Mouse (Mus musculus) limb, embryonic 11.5 days (tissue): Measurements from ENCODE around the gene Cd47. TPM values are rescaled to one million over a fixed set of nuclear protein-coding genes. Genes with fewer than 3 reads are reported as not detected.

Experiments used
- ATAC-seq: fragments of 200-750 bp; cut with Nextera tagmentation; 2 replicates; pipeline ENCODE4 v1.8.0; 2017; ENCODE audit warnings: low read depth; ENCODE audit not compliant: insufficient number of reproducible peaks, low FRiP score, low TSS enrichment
- DNase-seq: peaks from one replicate; pipeline ENCODE4 v3.0.0-alpha.2; 2015; ENCODE audit warnings: low spot score
- H3K27ac ChIP-seq: fragments of 300-500 bp; sonication (generic); replicated peaks from 2 replicates; pipeline ENCODE4 v1.5.1; 2014; ENCODE audit warnings: low read depth, mild to moderate bottlenecking, low read length
- H3K27me3 ChIP-seq: fragments of 300-500 bp; sonication (generic); 2 replicates; pipeline ENCODE4 v1.6.1; 2014; ENCODE audit warnings: mild to moderate bottlenecking, low read length, mixed read lengths; ENCODE audit not compliant: control insufficient read depth, insufficient read depth
- H3K36me3 ChIP-seq: fragments of 300-500 bp; sonication (generic); 2 replicates; pipeline ENCODE4 v1.6.1; 2014; ENCODE audit warnings: mild to moderate bottlenecking, low read length, moderate library complexity, mixed read lengths; ENCODE audit not compliant: control insufficient read depth, insufficient read depth
- H3K4me1 ChIP-seq: fragments of 300-500 bp; sonication (generic); 2 replicates; pipeline ENCODE4 v1.6.1; 2014; ENCODE audit warnings: low read length, mixed read lengths; ENCODE audit not compliant: control insufficient read depth, insufficient read depth
- H3K4me2 ChIP-seq: fragments of 300-500 bp; sonication (generic); 2 replicates; pipeline ENCODE4 v1.6.1; 2014; ENCODE audit warnings: low read depth, mild to moderate bottlenecking, moderate library complexity; ENCODE audit not compliant: severe bottlenecking
- H3K4me3 ChIP-seq: fragments of 300-500 bp; sonication (generic); 2 replicates; pipeline ENCODE4 v1.5.1; 2014; ENCODE audit warnings: low read depth, low read length
- H3K9ac ChIP-seq: fragments of 300-500 bp; sonication (generic); 2 replicates; pipeline ENCODE4 v1.6.1; 2014; ENCODE audit warnings: mild to moderate bottlenecking, low read length
- H3K9me3 ChIP-seq: fragments of 300-500 bp; sonication (generic); 2 replicates; pipeline ENCODE4 v1.6.1; 2016; ENCODE audit warnings: low read length; ENCODE audit not compliant: control insufficient read depth
- WGBS: fragments of 180-500 bp; shearing (Covaris S2); extraction: QIAGEN DNeasy Blood & Tissue Kit; methylation state at CpG from one replicate; pipeline ENCODE4 v1.1.7; 2014; 5-methylcytosine and 5-hydroxymethylcytosine counted together
- polyA plus RNA-seq: library from polyadenylated mRNA; unstranded; fragments of >200 nt; fragmentation: Nextera tagmentation; extraction: Ambion mirVana; gene quantifications from 2 replicates; pipeline ENCODE4 v1.2.1, GENCODE M21; 2014

Gene Cd47
- polyA plus RNA-seq, 1 experiment from 2014 or later, result 32.7 TPM

DNA sequence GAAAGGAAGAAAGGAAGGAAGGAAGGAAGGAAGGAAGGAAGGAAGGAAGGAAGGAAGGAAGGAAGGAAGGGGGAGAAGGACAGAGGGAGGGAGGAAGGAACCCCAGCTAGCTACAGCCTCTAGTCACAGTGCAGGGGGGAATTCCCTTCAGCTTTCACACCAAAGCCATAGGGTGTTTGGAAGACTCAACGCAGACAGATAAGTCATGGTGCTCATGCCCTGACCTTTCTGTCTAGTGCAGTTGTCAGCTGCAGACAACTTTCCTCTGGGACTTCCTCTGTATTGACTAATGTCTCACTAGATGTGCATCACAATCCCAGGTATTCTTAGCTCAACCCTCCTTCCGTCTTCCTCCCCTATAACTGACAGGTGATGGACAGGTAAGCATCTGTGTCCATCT is 3.4 kb upstream of the Cd47 start:
- H3K4me1 ChIP-seq, result no peaks in the 10 kb centered on the region
- DNase-seq (no peak), ATAC-seq (no peak)
- 83% methylated on average over 2 of the region's 2 CpGs for WGBS
- H3K36me3 ChIP-seq, result no peaks in the 10 kb centered on the region
- H3K4me2 ChIP-seq, result no peak overlapping the region
- H3K4me3 ChIP-seq, result no peak overlapping the region
- H3K27ac ChIP-seq, result no peak overlapping the region
- H3K27me3 ChIP-seq, result no peaks in the 10 kb centered on the region
- no peak overlapping the region for H3K9ac ChIP-seq
- H3K9me3 ChIP-seq, result no peaks in the 10 kb centered on the region

DNA sequence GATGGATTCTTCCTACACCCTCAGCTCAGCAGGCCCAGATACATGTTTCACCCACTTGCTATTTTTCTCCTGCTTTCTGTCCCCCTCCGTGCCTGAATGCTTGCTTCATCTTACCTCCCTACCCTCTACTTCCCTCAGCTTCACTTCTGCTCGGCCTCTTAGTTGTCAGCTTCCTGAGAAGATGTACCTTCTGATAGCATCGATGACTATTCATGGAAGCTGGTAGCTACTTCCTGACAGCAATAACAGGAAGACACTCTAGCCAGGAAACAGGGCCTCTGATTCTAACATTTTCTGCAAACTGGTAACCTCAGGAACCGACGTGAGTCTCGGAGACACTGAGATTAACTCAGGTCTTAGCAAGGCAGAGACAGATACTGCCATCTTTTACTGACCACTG is 1.5 kb upstream of the Cd47 start:
- H3K9ac ChIP-seq, result no peak overlapping the region
- H3K4me2 ChIP-seq, result no peak overlapping the region
- H3K9me3 ChIP-seq, result no peaks in the 10 kb centered on the region
- ATAC-seq (no peak), DNase-seq (no peak)
- no peak overlapping the region for H3K27ac ChIP-seq
- no peaks in the 10 kb centered on the region for H3K27me3 ChIP-seq
- H3K36me3 ChIP-seq, result no peaks in the 10 kb centered on the region
- H3K4me1 ChIP-seq, result peaks cover 2% of the 10 kb centered on the region; the same call in 1 of the 2 replicates
- H3K4me3 ChIP-seq, result no peak overlapping the region
- WGBS, result 83% methylated on average over 6 of the region's 6 CpGs

DNA sequence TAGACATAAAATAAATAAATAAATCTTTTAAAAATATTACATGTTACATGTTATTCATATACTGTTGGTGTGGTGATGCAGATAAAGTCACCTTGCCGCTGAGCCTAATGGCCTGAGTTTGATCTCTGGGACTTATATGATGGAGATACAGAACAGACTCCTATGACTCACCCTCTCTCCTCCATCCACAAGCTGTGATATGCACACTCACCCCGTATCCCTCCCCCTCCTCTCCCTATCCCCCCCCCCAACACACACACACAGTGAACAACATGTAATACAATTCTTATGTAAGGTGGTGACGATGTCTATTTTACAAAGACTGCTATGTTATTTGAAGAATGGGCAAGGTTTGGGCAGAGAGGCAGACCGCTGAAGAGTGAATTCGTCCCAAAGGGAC is 663 bp downstream of the Cd47 start:
- Histone ChIP-seq H3K36me3 (no peaks in the 10 kb centered on the region), H3K9me3 (no peaks in the 10 kb centered on the region), H3K9ac (no peak overlapping the region), H3K27me3 (no peaks in the 10 kb centered on the region), H3K4me1 (peaks cover 2% of the 10 kb centered on the region; the same call in 1 of the 2 replicates), H3K4me3 (no peak overlapping the region), H3K27ac (no peak overlapping the region), H3K4me2 (no peak overlapping the region)
- 85% methylated on average over 5 of the region's 5 CpGs for WGBS
- DNase-seq, result no peak
- ATAC-seq, result no peak

DNA sequence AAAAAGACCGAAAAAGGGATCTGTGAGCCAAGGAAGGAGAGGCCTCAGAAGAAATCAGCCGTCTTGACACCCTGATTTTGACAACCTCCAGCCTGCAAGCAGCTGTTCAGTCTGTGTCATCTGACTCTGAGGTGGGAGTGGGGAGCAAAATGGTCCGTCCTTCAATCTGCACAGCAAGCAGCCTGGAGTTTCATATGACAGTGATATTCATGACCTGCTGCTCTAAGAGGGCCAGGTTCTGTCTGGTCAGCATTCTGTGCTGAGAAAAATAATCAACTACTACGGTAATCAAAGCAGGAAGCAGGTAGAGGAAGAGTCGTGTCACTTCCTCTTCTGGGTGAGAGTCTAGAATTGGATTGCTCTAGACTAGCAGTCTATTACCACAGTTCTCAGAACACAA is 1.1 kb downstream of the Cd47 start:
- Histone ChIP-seq H3K27ac (no peak overlapping the region), H3K4me2 (no peak overlapping the region), H3K9ac (no peak overlapping the region), H3K4me3 (no peak overlapping the region), H3K36me3 (no peaks in the 10 kb centered on the region), H3K4me1 (peaks cover 2% of the 10 kb centered on the region; the same call in 1 of the 2 replicates), H3K27me3 (no peaks in the 10 kb centered on the region), H3K9me3 (no peaks in the 10 kb centered on the region)
- ATAC-seq (no peak), DNase-seq (no peak)
- 74% methylated on average over 5 of the region's 5 CpGs for WGBS

- Histone ChIP-seq H3K4me1 (peaks cover 2% of the 10 kb centered on the region; the same call in 1 of the 2 replicates), H3K9ac (no peak overlapping the region), H3K36me3 (no peaks in the 10 kb centered on the region), H3K4me2 (no peak overlapping the region), H3K4me3 (no peak overlapping the region), H3K9me3 (no peaks in the 10 kb centered on the region), H3K27me3 (no peaks in the 10 kb centered on the region), H3K27ac (no peak overlapping the region)
- DNase-seq (peak; percentile 18), ATAC-seq (no peak)
- WGBS, result 86% methylated on average over 2 of the region's 2 CpGs
Observed at GRCm38 (mm10) chr16:49802993-49803392, 2.7 kb downstream of the Cd47 start.

- Histone ChIP-seq H3K4me3 (no peak overlapping the region), H3K4me1 (peaks cover 2% of the 10 kb centered on the region; the same call in 1 of the 2 replicates), H3K9ac (0 out of 2 replicates have a peak overlapping the region, but pooled peaks have one; percentile 19), H3K27me3 (no peaks in the 10 kb centered on the region), H3K4me2 (peak overlapping the region; percentile 48), H3K9me3 (no peaks in the 10 kb centered on the region), H3K27ac (no peak overlapping the region), H3K36me3 (no peaks in the 10 kb centered on the region)
- WGBS, result 1% methylated on average over 12 of the region's 12 CpGs
- DNase-seq (peak; percentile 47), ATAC-seq (no peak)
Observed at GRCm38 (mm10) chr16:49803932-49804461, 3.7 kb downstream of the Cd47 start.

DNA sequence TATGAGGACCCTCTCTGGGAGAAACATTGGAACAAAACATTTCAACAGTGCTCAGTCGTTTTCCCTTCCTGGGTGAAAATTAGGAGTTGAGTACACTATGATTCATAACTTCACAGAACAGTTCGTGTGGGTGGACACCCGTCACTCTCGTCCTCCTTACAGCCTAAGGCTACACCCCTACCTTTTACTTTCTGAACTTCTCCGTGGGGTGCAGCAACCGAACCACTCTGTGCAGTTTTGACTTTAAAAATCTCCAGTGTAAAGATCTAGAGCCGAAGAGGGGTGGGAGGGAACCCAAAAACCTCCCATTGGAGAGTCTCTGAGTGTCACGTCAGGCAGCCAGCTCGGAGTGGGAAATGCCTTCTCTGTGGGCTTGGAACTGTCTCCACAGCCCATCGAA is 6.6 kb downstream of the Cd47 start:
- Histone ChIP-seq H3K36me3 (no peaks in the 10 kb centered on the region), H3K27me3 (no peaks in the 10 kb centered on the region), H3K4me3 (no peak overlapping the region), H3K4me2 (no peak overlapping the region), H3K9ac (no peak overlapping the region), H3K27ac (no peak overlapping the region), H3K4me1 (peaks cover 2% of the 10 kb centered on the region; the same call in 1 of the 2 replicates), H3K9me3 (no peaks in the 10 kb centered on the region)
- WGBS, result 74% methylated on average over 10 of the region's 10 CpGs
- no peak for DNase-seq
- ATAC-seq, result no peak

GRCm38 (mm10) chr16:49807419-49807841 is 7.1 kb downstream of the Cd47 start:
- Histone ChIP-seq H3K4me2 (no peak overlapping the region), H3K4me3 (no peak overlapping the region), H3K9me3 (no peaks in the 10 kb centered on the region), H3K27ac (no peak overlapping the region), H3K9ac (no peak overlapping the region), H3K36me3 (no peaks in the 10 kb centered on the region), H3K4me1 (peaks cover 2% of the 10 kb centered on the region; the same call in 1 of the 2 replicates), H3K27me3 (no peaks in the 10 kb centered on the region)
- no peak for DNase-seq
- WGBS, result 80% methylated on average over 7 of the region's 7 CpGs
- no peak for ATAC-seq
